Mouse (Mus musculus): Measurements from ENCODE around the gene Chdh. TPM values are rescaled to one million over a fixed set of nuclear protein-coding genes. Genes with fewer than 3 reads are reported as not detected.

Gene Chdh
- not detected for total RNA-seq (2023)

GRCm38 (mm10) chr14:30008733-30009575 is at the start of gene Chdh, which contains the start of gene Il17rb:
TSS of gene Chdh (plus strand) at chr14:30009023.
TSS of gene Il17rb (minus strand) at chr14:30008896.

GRCm38 (mm10) chr14:29968075-29968821 is 40.6 kb upstream of the Chdh start, which contains the start of gene Selenok:
TSS of gene Selenok (plus strand) at chr14:29968308.

GRCm38 (mm10) chr14:29978254-29979204 is 30.3 kb upstream of the Chdh start, which contains the start of gene Actr8:
TSS of gene Actr8 (plus strand) at chr14:29978337.

Other genes starting within 250 kb of the Chdh start
- 148 TPM for gene Selenok, start 40.7 kb upstream of the Chdh start, total RNA-seq (2023)
- 57.0 TPM for gene Actr8, start 30.7 kb upstream of the Chdh start, total RNA-seq (2023)
- gene Il17rb, start 127 bp upstream of the Chdh start, total RNA-seq (2023) = not detected

All from CD8-positive naive resting alpha-beta T cell, adult 57 days (primary cell).